Mouse (Mus musculus): ENCODE data around the gene Gm13088. TPM values are rescaled to one million over a fixed set of nuclear protein-coding genes. Genes with fewer than 3 reads are reported as not detected.
"Not testable (repeated sequence)": the region's sequence is repeated elsewhere in the genome, so short reads cannot be mapped to it uniquely, and the experiment has no call there.

Gene Gm13088
- polyA plus RNA-seq (2017; shearing (Covaris generic)): not detected

- ATAC-seq: not testable (repeated sequence)
These were observed at the start of gene Gm13088 for GRCm38 (mm10) chr4:143657146-143657545. Gene Gm13088, minus strand, starts transcription at chr4:143657246.

- ATAC-seq: no peak
These were observed 45.6 kb upstream of the Gm13088 start, which contains the start of gene Gm13089 for GRCm38 (mm10) chr4:143702611-143703010. Gene Gm13089, minus strand, starts transcription at chr4:143702711.

- ATAC-seq: not testable (repeated sequence)
These were observed 38.9 kb downstream of the Gm13088 start for GRCm38 (mm10) chr4:143618101-143618500.

GRCm38 (mm10) chr4:143614703-143615102 is 42.3 kb downstream of the Gm13088 start, which contains the start of gene Gm13083:
Gene Gm13083, plus strand, starts transcription at chr4:143615003.
- not testable (repeated sequence) for ATAC-seq

- ATAC-seq: not testable (repeated sequence)
These were observed 45.1 kb downstream of the Gm13088 start for GRCm38 (mm10) chr4:143611927-143612326.

Other genes with a start within 250 kb of the Gm13088 start
- gene Pramef8, start 244.8 kb downstream of the Gm13088 start, polyA plus RNA-seq (2017; shearing (Covaris generic)): 10 to 100 TPM; 35.9 to 37.4 TPM
- under 1 TPM in 1 of 2 experiments, not detected in 1; 0.19 TPM for gene Oog4, start 206.9 kb downstream of the Gm13088 start, polyA plus RNA-seq (2017; shearing (Covaris generic))
- gene Gm13043, start 145.9 kb downstream of the Gm13088 start, polyA plus RNA-seq (2017; shearing (Covaris generic)): not detected
- gene Gm13040, start 121.3 kb downstream of the Gm13088 start, polyA plus RNA-seq (2017; shearing (Covaris generic)): not detected
- gene BC080695, start 105.5 kb downstream of the Gm13088 start, polyA plus RNA-seq (2017; shearing (Covaris generic)): not detected
- gene Gm13057, start 105.5 kb downstream of the Gm13088 start, polyA plus RNA-seq (2017; shearing (Covaris generic)): not detected
- gene Gm13083, start 42.2 kb downstream of the Gm13088 start, polyA plus RNA-seq (2017; shearing (Covaris generic)): not detected
- under 1 TPM in 1 of 2 experiments, not detected in 1; 0.30 TPM for gene Gm13089, start 45.5 kb upstream of the Gm13088 start, polyA plus RNA-seq (2017; shearing (Covaris generic))
- under 1 TPM in 1 of 2 experiments, not detected in 1; 0.16 TPM for gene Gm13078, start 62.2 kb upstream of the Gm13088 start, polyA plus RNA-seq (2017; shearing (Covaris generic))
- gene Gm13023, start 132.1 kb upstream of the Gm13088 start, polyA plus RNA-seq (2017; shearing (Covaris generic)): not detected
- not detected for gene Gm13084, start 158.8 kb upstream of the Gm13088 start, polyA plus RNA-seq (2017; shearing (Covaris generic))
- not detected for gene Gm13103, start 189.3 kb upstream of the Gm13088 start, polyA plus RNA-seq (2017; shearing (Covaris generic))
- gene Pramef6, start 243.1 kb upstream of the Gm13088 start, polyA plus RNA-seq (2017; shearing (Covaris generic)): not detected

All from activated CD4-positive, CD25-positive, alpha-beta regulatory T cell, adult 4 months (primary cell).